Mouse (Mus musculus): ENCODE measurements around the gene Myo1e. TPM values are rescaled to one million over a fixed set of nuclear protein-coding genes. Genes with fewer than 3 reads are reported as not detected.
A peak's percentile ranks its signal among the peaks of the same experiment; 100 is the strongest.

The Myo1e gene
- polyA plus RNA-seq (2015; fragmentation: Nextera tagmentation; extraction: Ambion mirVana), result 5.1 and 5.9 TPM in 2 replicates

- Histone ChIP-seq H3K4me3 (peak within 1 kb of the TSS; percentile 55), H3K27me3 (no peaks in the 10 kb centered on the region; the same call in 1 of the 2 replicates), H3K4me2 (replicated peaks) (peak within 1 kb of the TSS; percentile 97), H3K27ac (replicated peaks) (peak within 1 kb of the TSS; percentile 35), H3K9ac (replicated peaks) (peak within 1 kb of the TSS; percentile 33), H3K9me3 (no peaks in the 10 kb centered on the region), H3K36me3 (no peaks in the 10 kb centered on the region), H3K4me1 (peaks cover 15% of the 10 kb centered on the region)
- WGBS, result under 1% methylated on average over 43 of the region's 43 CpGs
- ATAC-seq (replicated peaks), result peak; percentile 98
Observed at GRCm38 (mm10) chr9:70207151-70207831, at the start of gene Myo1e. Myo1e (plus strand) TSS chr9:70207350.

GRCm38 (mm10) chr9:70160071-70160470 is 47.1 kb upstream of the Myo1e start:
- Histone ChIP-seq H3K4me3 (no peak overlapping the region), H3K4me1 (no peaks in the 10 kb centered on the region), H3K27ac (replicated peaks) (no peak overlapping the region), H3K9me3 (no peaks in the 10 kb centered on the region), H3K36me3 (no peaks in the 10 kb centered on the region), H3K9ac (replicated peaks) (no peak overlapping the region), H3K27me3 (no peaks in the 10 kb centered on the region), H3K4me2 (replicated peaks) (no peak overlapping the region)
- WGBS, result 87% methylated on average over 10 of the region's 10 CpGs
- ATAC-seq (replicated peaks), result no peak

- 91% methylated on average over 7 of the region's 7 CpGs for WGBS
- H3K9me3 ChIP-seq, result no peaks in the 10 kb centered on the region
- no peaks in the 10 kb centered on the region for H3K27me3 ChIP-seq
- no peaks in the 10 kb centered on the region for H3K36me3 ChIP-seq
- H3K27ac ChIP-seq (replicated peaks), result no peak overlapping the region
- no peak overlapping the region for H3K4me2 ChIP-seq (replicated peaks)
- H3K4me1 ChIP-seq, result no peaks in the 10 kb centered on the region
- no peak overlapping the region for H3K4me3 ChIP-seq
- no peak for ATAC-seq (replicated peaks)
- no peak overlapping the region for H3K9ac ChIP-seq (replicated peaks)
Observed at GRCm38 (mm10) chr9:70168973-70169372, 38.2 kb upstream of the Myo1e start.

GRCm38 (mm10) chr9:70174291-70174848 is 32.8 kb upstream of the Myo1e start:
- 28% methylated on average over 4 of the region's 4 CpGs for WGBS

GRCm38 (mm10) chr9:70174896-70175295 is 32.3 kb upstream of the Myo1e start:
- 7% methylated on average over 6 of the region's 6 CpGs for WGBS
- H3K4me2 ChIP-seq (replicated peaks), result no peak overlapping the region
- H3K27ac ChIP-seq (replicated peaks), result peak overlapping the region; percentile 43

More at GRCm38 (mm10) chr9:70174291-70174848, 32.8 kb upstream of the Myo1e start:
- no peak overlapping the region for H3K9ac ChIP-seq (replicated peaks)
- ATAC-seq (replicated peaks), result no peak
- no peaks in the 10 kb centered on the region for H3K27me3 ChIP-seq
- H3K36me3 ChIP-seq, result no peaks in the 10 kb centered on the region
- H3K4me1 ChIP-seq, result peaks cover 11% of the 10 kb centered on the region
- no peaks in the 10 kb centered on the region for H3K9me3 ChIP-seq
- no peak overlapping the region for H3K4me3 ChIP-seq
- peak overlapping the region; percentile 43 for H3K27ac ChIP-seq (replicated peaks)
- H3K4me2 ChIP-seq (replicated peaks), result no peak overlapping the region

GRCm38 (mm10) chr9:70176291-70176690 is 30.9 kb upstream of the Myo1e start:
- Histone ChIP-seq H3K27ac (replicated peaks) (no peak overlapping the region), H3K9me3 (no peaks in the 10 kb centered on the region), H3K4me2 (replicated peaks) (no peak overlapping the region), H3K4me3 (no peak overlapping the region), H3K4me1 (peaks cover 13% of the 10 kb centered on the region), H3K27me3 (no peaks in the 10 kb centered on the region), H3K9ac (replicated peaks) (no peak overlapping the region), H3K36me3 (no peaks in the 10 kb centered on the region)
- 86% methylated on average over 3 of the region's 3 CpGs for WGBS
- no peak for ATAC-seq (replicated peaks)

More at GRCm38 (mm10) chr9:70174896-70175295, 32.3 kb upstream of the Myo1e start:
- no peak for ATAC-seq (replicated peaks)
- Histone ChIP-seq H3K9ac (replicated peaks) (no peak overlapping the region), H3K27me3 (no peaks in the 10 kb centered on the region), H3K36me3 (no peaks in the 10 kb centered on the region), H3K4me1 (peaks cover 11% of the 10 kb centered on the region), H3K4me3 (no peak overlapping the region), H3K9me3 (no peaks in the 10 kb centered on the region)

GRCm38 (mm10) chr9:70181719-70182118 is 25.4 kb upstream of the Myo1e start:
- peaks cover 11% of the 10 kb centered on the region for H3K4me1 ChIP-seq
- 0 out of 2 replicates have a peak, but pooled peaks have one; percentile 29 for ATAC-seq (replicated peaks)

GRCm38 (mm10) chr9:70182639-70183038 is 24.5 kb upstream of the Myo1e start:
- no peak overlapping the region for H3K4me3 ChIP-seq
- peaks cover 11% of the 10 kb centered on the region for H3K4me1 ChIP-seq
- H3K9me3 ChIP-seq, result no peaks in the 10 kb centered on the region
- WGBS, result 15% methylated on average over 7 of the region's 7 CpGs
- ATAC-seq (replicated peaks), result no peak
- H3K27me3 ChIP-seq, result no peaks in the 10 kb centered on the region
- no peak overlapping the region for H3K9ac ChIP-seq (replicated peaks)
- no peaks in the 10 kb centered on the region for H3K36me3 ChIP-seq
- no peak overlapping the region for H3K27ac ChIP-seq (replicated peaks)
- no peak overlapping the region for H3K4me2 ChIP-seq (replicated peaks)

More at GRCm38 (mm10) chr9:70181719-70182118, 25.4 kb upstream of the Myo1e start:
- no peak overlapping the region for H3K4me3 ChIP-seq
- H3K9ac ChIP-seq (replicated peaks), result no peak overlapping the region
- no peak overlapping the region for H3K4me2 ChIP-seq (replicated peaks)
- H3K27ac ChIP-seq (replicated peaks), result no peak overlapping the region; the same call in 1 of the 2 replicates
- H3K36me3 ChIP-seq, result no peaks in the 10 kb centered on the region
- 14% methylated on average over 12 of the region's 12 CpGs for WGBS
- no peaks in the 10 kb centered on the region for H3K9me3 ChIP-seq
- H3K27me3 ChIP-seq, result no peaks in the 10 kb centered on the region

- peak; percentile 87 for ATAC-seq (replicated peaks)
- no peaks in the 10 kb centered on the region for H3K36me3 ChIP-seq
- no peaks in the 10 kb centered on the region for H3K27me3 ChIP-seq
- no peak overlapping the region for H3K9ac ChIP-seq (replicated peaks)
- peaks cover 5% of the 10 kb centered on the region; the same call in 1 of the 2 replicates for H3K4me1 ChIP-seq
- H3K9me3 ChIP-seq, result no peaks in the 10 kb centered on the region
- 49% methylated on average over 5 of the region's 5 CpGs for WGBS
- no peak overlapping the region for H3K4me3 ChIP-seq
- peak overlapping the region; percentile 61 for H3K27ac ChIP-seq (replicated peaks)
- no peak overlapping the region for H3K4me2 ChIP-seq (replicated peaks)
Observed at GRCm38 (mm10) chr9:70192336-70192735, 14.8 kb upstream of the Myo1e start.

GRCm38 (mm10) chr9:70194622-70195021 is 12.5 kb upstream of the Myo1e start:
- Histone ChIP-seq H3K4me3 (no peak overlapping the region), H3K4me2 (replicated peaks) (no peak overlapping the region), H3K27me3 (no peaks in the 10 kb centered on the region), H3K9me3 (no peaks in the 10 kb centered on the region), H3K36me3 (no peaks in the 10 kb centered on the region), H3K4me1 (peaks cover 5% of the 10 kb centered on the region; the same call in 1 of the 2 replicates), H3K27ac (replicated peaks) (no peak overlapping the region), H3K9ac (replicated peaks) (no peak overlapping the region)
- ATAC-seq (replicated peaks), result no peak
- 76% methylated on average over 11 of the region's 11 CpGs for WGBS

GRCm38 (mm10) chr9:70196956-70197659 is 10.0 kb upstream of the Myo1e start:
- ATAC-seq (replicated peaks), result no peak
- Histone ChIP-seq H3K27me3 (no peaks in the 10 kb centered on the region), H3K36me3 (no peaks in the 10 kb centered on the region), H3K27ac (replicated peaks) (no peak overlapping the region), H3K4me3 (no peak overlapping the region), H3K9me3 (no peaks in the 10 kb centered on the region), H3K4me2 (replicated peaks) (no peak overlapping the region), H3K4me1 (peaks cover 5% of the 10 kb centered on the region; the same call in 1 of the 2 replicates), H3K9ac (replicated peaks) (no peak overlapping the region)
- WGBS, result 80% methylated on average over 15 of the region's 15 CpGs

- no peaks in the 10 kb centered on the region for H3K9me3 ChIP-seq
- no peaks in the 10 kb centered on the region for H3K4me1 ChIP-seq
- H3K9ac ChIP-seq (replicated peaks), result no peak overlapping the region
- H3K4me3 ChIP-seq, result no peak overlapping the region
- H3K36me3 ChIP-seq, result no peaks in the 10 kb centered on the region
- no peak for ATAC-seq (replicated peaks)
- no peak overlapping the region for H3K4me2 ChIP-seq (replicated peaks)
- H3K27ac ChIP-seq (replicated peaks), result no peak overlapping the region
- no peaks in the 10 kb centered on the region for H3K27me3 ChIP-seq
- WGBS, result 92% methylated on average over 8 of the region's 8 CpGs
Observed at GRCm38 (mm10) chr9:70197992-70198391, 9.2 kb upstream of the Myo1e start.
